Mouse (Mus musculus) midbrain, embryonic 12.5 days (tissue): ENCODE results near the gene Yipf2. TPM values are rescaled to one million over a fixed set of nuclear protein-coding genes. Genes with fewer than 3 reads are reported as not detected.
"Not testable (repeated sequence)": the region's sequence is repeated elsewhere in the genome, so short reads cannot be mapped to it uniquely, and the experiment has no call there.

ENCODE experiments used
- ATAC-seq: fragments of 200-750 bp; cut with Nextera tagmentation; 2 replicates; pipeline ENCODE4 v1.8.0; 2017; ENCODE audit warnings: low read depth, moderate TSS enrichment, moderate library complexity; ENCODE audit not compliant: low FRiP score
- H3K27ac ChIP-seq: fragments of 300-500 bp; sonication (generic); replicated peaks from 2 replicates; pipeline ENCODE4 v1.5.1; 2016; ENCODE audit warnings: mild to moderate bottlenecking
- H3K27me3 ChIP-seq: fragments of 300-500 bp; sonication (generic); 2 replicates; pipeline ENCODE4 v1.6.1; 2016; ENCODE audit warnings: mild to moderate bottlenecking
- H3K36me3 ChIP-seq: fragments of 300-500 bp; sonication (generic); 2 replicates; pipeline ENCODE4 v1.6.1; 2016
- H3K4me1 ChIP-seq: fragments of 300-500 bp; sonication (generic); 2 replicates; pipeline ENCODE4 v1.6.1; 2016
- H3K4me2 ChIP-seq: fragments of 300-500 bp; sonication (generic); replicated peaks from 2 replicates; pipeline ENCODE4 v1.6.1; 2016; ENCODE audit warnings: mild to moderate bottlenecking, moderate library complexity
- H3K4me3 ChIP-seq: fragments of 300-500 bp; sonication (generic); 2 replicates; pipeline ENCODE4 v1.5.1; 2016; ENCODE audit warnings: mild to moderate bottlenecking
- H3K9ac ChIP-seq: fragments of 300-500 bp; sonication (generic); replicated peaks from 2 replicates; pipeline ENCODE4 v1.6.1; 2016; ENCODE audit warnings: mild to moderate bottlenecking, moderate library complexity
- H3K9me3 ChIP-seq: fragments of 300-500 bp; sonication (generic); 2 replicates; pipeline ENCODE4 v1.6.1; 2016; ENCODE audit warnings: mild to moderate bottlenecking
- WGBS: fragments of 180-500 bp; shearing (Covaris S2); methylation state at CpG from one replicate; pipeline ENCODE4 v1.1.7; 2016; 5-methylcytosine and 5-hydroxymethylcytosine counted together
- microRNA counts: library from miRNA; unstranded; fragments of <30 nt; microRNA quantifications from one replicate; lab custom pipeline; 2017
- microRNA-seq: library from miRNA; unstranded; fragments of <30 nt; microRNA quantifications from one replicate; pipeline ENCODE4, GENCODE M21; 2017
- polyA plus RNA-seq: library from polyadenylated mRNA; unstranded; fragments of >200 nt; fragmentation: Nextera tagmentation; extraction: Ambion mirVana; gene quantifications from 2 replicates; pipeline ENCODE4 v1.2.1, GENCODE M21; 2016

The Yipf2 gene
- polyA plus RNA-seq, 1 experiment from 2014 or later, result 21.2 TPM

- ATAC-seq, result peak; percentile 42
- peak overlapping the region; percentile 76 for H3K4me2 ChIP-seq
Observed at GRCm38 (mm10) chr9:21547075-21547941, 45.3 kb downstream of the Yipf2 start.

GRCm38 (mm10) chr9:21546789-21547074 lies 45.9 kb downstream of the Yipf2 start, which contains the start of gene Carm1:
Gene Carm1, plus strand, starts transcription at chr9:21546894.
- peak; percentile 55 for ATAC-seq
- Histone ChIP-seq H3K9me3 (no peaks in the 10 kb centered on the region), H3K4me3 (peak within 1 kb of the TSS; percentile 83), H3K27ac (peak within 1 kb of the TSS; percentile 98), H3K4me2 (peak within 1 kb of the TSS; percentile 76), H3K9ac (peak within 1 kb of the TSS; percentile 93), H3K36me3 (peaks cover 19% of the 10 kb centered on the region), H3K27me3 (no peaks in the 10 kb centered on the region), H3K4me1 (peaks cover 30% of the 10 kb centered on the region)
- WGBS, result 0% methylated on average over 29 of the region's 52 CpGs

More at GRCm38 (mm10) chr9:21547075-21547941, 45.3 kb downstream of the Yipf2 start:
- peak overlapping the region; percentile 83 for H3K4me3 ChIP-seq
- H3K27ac ChIP-seq, result peak overlapping the region; percentile 98
- H3K9me3 ChIP-seq, result no peaks in the 10 kb centered on the region
- whole genome bisulfite sequencing, result 1% methylated on average over 31 of the region's 66 CpGs
- H3K36me3 ChIP-seq, result peaks cover 19% of the 10 kb centered on the region
- peak overlapping the region; percentile 93 for H3K9ac ChIP-seq
- H3K4me1 ChIP-seq, result peaks cover 30% of the 10 kb centered on the region
- no peaks in the 10 kb centered on the region for H3K27me3 ChIP-seq

GRCm38 (mm10) chr9:21545916-21546788 lies 46.5 kb downstream of the Yipf2 start:
- H3K4me1 ChIP-seq, result peaks cover 30% of the 10 kb centered on the region
- H3K9me3 ChIP-seq, result no peaks in the 10 kb centered on the region
- peak overlapping the region; percentile 60 for H3K9ac ChIP-seq
- H3K4me3 ChIP-seq, result peak overlapping the region; percentile 83
- H3K27ac ChIP-seq, result peak overlapping the region; percentile 98
- H3K27me3 ChIP-seq, result no peaks in the 10 kb centered on the region
- ATAC-seq, result peak; percentile 95
- under 1% methylated on average over 61 of the region's 67 CpGs for WGBS
- H3K36me3 ChIP-seq, result peaks cover 15% of the 10 kb centered on the region
- peak overlapping the region; percentile 62 for H3K4me2 ChIP-seq

- Histone ChIP-seq H3K27ac (peak overlapping the region; percentile 98), H3K4me1 (peaks cover 30% of the 10 kb centered on the region), H3K36me3 (peaks cover 8% of the 10 kb centered on the region; the same call in 1 of the 2 replicates), H3K9ac (peak overlapping the region; percentile 60), H3K9me3 (no peaks in the 10 kb centered on the region), H3K4me2 (peak overlapping the region; percentile 62), H3K27me3 (no peaks in the 10 kb centered on the region), H3K4me3 (peak overlapping the region; percentile 83)
- peak; percentile 23 for ATAC-seq
- 5% methylated on average over 9 of the region's 9 CpGs for WGBS
Observed at GRCm38 (mm10) chr9:21545351-21545915, 47.2 kb downstream of the Yipf2 start.

GRCm38 (mm10) chr9:21542001-21542400 lies 50.6 kb downstream of the Yipf2 start:
- WGBS, result 83% methylated on average over 2 of the region's 2 CpGs
- H3K36me3 ChIP-seq, H3K27ac ChIP-seq, H3K27me3 ChIP-seq, H3K9ac ChIP-seq, H3K9me3 ChIP-seq, ATAC-seq, H3K4me3 ChIP-seq, H3K4me2 ChIP-seq: not testable (repeated sequence)
- peaks cover 13% of the 10 kb centered on the region for H3K4me1 ChIP-seq

GRCm38 (mm10) chr9:21539981-21540753 lies 52.5 kb downstream of the Yipf2 start:
- no peak for ATAC-seq
- Histone ChIP-seq H3K9me3 (no peaks in the 10 kb centered on the region), H3K4me1 (peaks cover 8% of the 10 kb centered on the region), H3K9ac (no peak overlapping the region), H3K27ac (no peak overlapping the region), H3K36me3 (peaks cover 4% of the 10 kb centered on the region; the same call in 1 of the 2 replicates), H3K4me2 (no peak overlapping the region), H3K4me3 (no peak overlapping the region), H3K27me3 (no peaks in the 10 kb centered on the region)
- WGBS, result 80% methylated on average over 7 of the region's 7 CpGs

MicroRNA genes within 50 kb of the gene (microRNA counts, 519-probe panel; counts per million panel counts)
- microRNA mmu-miR-1946b (lab: Ali Mortazavi, UCI), result not detected

Small RNA genes within 50 kb of the gene (microRNA-seq; reads per million reads assigned to microRNA genes)
- not detected for gene Mir1946b

Other genes with a start within 250 kb of the Yipf2 start
- 314 and 322 TPM in 2 replicates for gene Ilf3, start 225.0 kb downstream of the Yipf2 start, polyA plus RNA-seq
- gene Qtrt1, start 181.0 kb downstream of the Yipf2 start, polyA plus RNA-seq, result 45.3 and 50.7 TPM in 2 replicates
- gene Dnm2, start 167.9 kb downstream of the Yipf2 start, polyA plus RNA-seq, result 76.6 and 76.7 TPM in 2 replicates
- 67.6 and 76.5 TPM in 2 replicates for gene Tmed1, start 82.6 kb downstream of the Yipf2 start, polyA plus RNA-seq
- 5.9 and 7.0 TPM in 2 replicates for gene AB124611, start 66.7 kb downstream of the Yipf2 start, polyA plus RNA-seq
- 65.6 and 69.3 TPM in 2 replicates for gene Carm1, start 45.9 kb downstream of the Yipf2 start, polyA plus RNA-seq
- gene Timm29, start 106 bp downstream of the Yipf2 start, polyA plus RNA-seq, result 57.6 and 60.9 TPM in 2 replicates
- gene Smarca4, start 23.3 kb upstream of the Yipf2 start, polyA plus RNA-seq, result 178 and 189 TPM in 2 replicates
- 39.5 and 43.5 TPM in 2 replicates for gene Ldlr, start 130.7 kb upstream of the Yipf2 start, polyA plus RNA-seq
- gene Spc24, start 167.5 kb upstream of the Yipf2 start, polyA plus RNA-seq, result 74.2 and 87.2 TPM in 2 replicates
- gene Kank2, start 205.9 kb upstream of the Yipf2 start, polyA plus RNA-seq, result 7.7 and 9.9 TPM in 2 replicates
- 0.28 and 0.64 TPM in 2 replicates for gene Angptl8, start 242.7 kb upstream of the Yipf2 start, polyA plus RNA-seq